Mouse (Mus musculus) spleen, postnatal 36 days (tissue): ENCODE results near the gene Ubac1.
A peak's percentile ranks its signal among the peaks of the same experiment; 100 is the strongest.

Experiments used
- DNase-seq, 2 experiments: peaks; one replicate each; pipeline ENCODE4 v3.0.0; 2022; ENCODE audit warnings: low spot score in 2 of 2, mixed read lengths in 1 of 2

The Ubac1 gene

GRCm38 (mm10) chr2:26021561-26022257 lies at the start of gene Ubac1:
Gene Ubac1 (minus strand): TSS chr2:26021747.
- DNase-seq, result peak; percentile 92 to 93

GRCm38 (mm10) chr2:26068592-26068991 lies 47.0 kb upstream of the Ubac1 start:
- DNase-seq, result no peak

GRCm38 (mm10) chr2:26068175-26068574 lies 46.6 kb upstream of the Ubac1 start:
- no peak for DNase-seq

GRCm38 (mm10) chr2:26066527-26066926 lies 45.0 kb upstream of the Ubac1 start:
- no peak for DNase-seq

- DNase-seq, result no peak
These were observed 41.3 kb upstream of the Ubac1 start for GRCm38 (mm10) chr2:26062742-26063427.

- peak in 1 of 2 experiments; percentile 11 for DNase-seq
These were observed 40.7 kb upstream of the Ubac1 start for GRCm38 (mm10) chr2:26062241-26062640.

- peak; percentile 42 to 45 for DNase-seq
These were observed 39.6 kb upstream of the Ubac1 start for GRCm38 (mm10) chr2:26061018-26061666.

GRCm38 (mm10) chr2:26057053-26057452 lies 35.5 kb upstream of the Ubac1 start:
- DNase-seq, result no peak

- DNase-seq, result no peak
These were observed 34.7 kb upstream of the Ubac1 start for GRCm38 (mm10) chr2:26056226-26056625.

- no peak for DNase-seq
These were observed 34.2 kb upstream of the Ubac1 start for GRCm38 (mm10) chr2:26055747-26056102.

- peak; percentile 61 to 64 for DNase-seq
These were observed 33.6 kb upstream of the Ubac1 start for GRCm38 (mm10) chr2:26055046-26055746.

- DNase-seq, result no peak
These were observed 31.3 kb upstream of the Ubac1 start for GRCm38 (mm10) chr2:26052806-26053205.

- DNase-seq, result no peak
These were observed 27.3 kb upstream of the Ubac1 start for GRCm38 (mm10) chr2:26048816-26049215.

- DNase-seq, result no peak
These were observed 22.7 kb upstream of the Ubac1 start for GRCm38 (mm10) chr2:26044216-26044615.

- no peak for DNase-seq
These were observed 21.1 kb upstream of the Ubac1 start for GRCm38 (mm10) chr2:26042603-26043002.

- DNase-seq, result no peak
These were observed 19.7 kb upstream of the Ubac1 start for GRCm38 (mm10) chr2:26041163-26041810.

- no peak for DNase-seq
These were observed 18.4 kb upstream of the Ubac1 start for GRCm38 (mm10) chr2:26039951-26040350.

- DNase-seq, result peak in 1 of 2 experiments; percentile 14
These were observed 15.8 kb upstream of the Ubac1 start for GRCm38 (mm10) chr2:26037386-26037785.

GRCm38 (mm10) chr2:26034344-26035050 lies 12.9 kb upstream of the Ubac1 start:
- no peak for DNase-seq

GRCm38 (mm10) chr2:26030288-26030687 lies 8.7 kb upstream of the Ubac1 start:
- no peak for DNase-seq
